Mouse (Mus musculus): ENCODE data around the gene Pkd1l2. TPM values are rescaled to one million over a fixed set of nuclear protein-coding genes. Genes with fewer than 3 reads are reported as not detected.

Gene Pkd1l2
- total RNA-seq, 2 experiments from 2014 or later, result 0.06 to 0.13 TPM

GRCm38 (mm10) chr8:117049444-117049843 is 32.8 kb downstream of the Pkd1l2 start:
- intact Hi-C loops (cut with DNase I), result no loop called here

GRCm38 (mm10) chr8:117043584-117043983 is 38.7 kb downstream of the Pkd1l2 start:
- intact Hi-C loops (cut with DNase I), result no loop called here
- Histone ChIP-seq H3K27ac (no peak overlapping the region), H3K4me3 (no peak overlapping the region)
- DNase-seq, result no peak
- TF ChIP-seq CTCF (IDR thresholded peaks at IDR 0.05), result no peak

More at GRCm38 (mm10) chr8:117049444-117049843, 32.8 kb downstream of the Pkd1l2 start:
- TF ChIP-seq CTCF (IDR thresholded peaks at IDR 0.05), result no peak
- Histone ChIP-seq H3K4me3 (no peak overlapping the region), H3K27ac (no peak overlapping the region)
- DNase-seq, result no peak

GRCm38 (mm10) chr8:117039843-117040242 is 42.4 kb downstream of the Pkd1l2 start:
- no peak for DNase-seq
- Histone ChIP-seq H3K4me3 (no peak overlapping the region), H3K27ac (no peak overlapping the region)
- intact Hi-C loops (cut with DNase I), result no loop called here
- no peak for TF ChIP-seq CTCF (IDR thresholded peaks at IDR 0.05)

GRCm38 (mm10) chr8:117037374-117037935 is 44.8 kb downstream of the Pkd1l2 start:
- H3K27ac ChIP-seq, result no peak overlapping the region
- no peak for DNase-seq
- no peak for TF ChIP-seq CTCF (IDR thresholded peaks at IDR 0.05)
- intact Hi-C loops (cut with DNase I), result no loop called here
- H3K4me3 ChIP-seq, result no peak overlapping the region

GRCm38 (mm10) chr8:117033393-117033792 is 48.9 kb downstream of the Pkd1l2 start:
- Histone ChIP-seq H3K27ac (no peak overlapping the region), H3K4me3 (no peak overlapping the region)
- TF ChIP-seq CTCF (IDR thresholded peaks at IDR 0.05), result no peak
- intact Hi-C loops (cut with DNase I), result no loop called here
- DNase-seq, result no peak

GRCm38 (mm10) chr8:117032609-117033008 is 49.6 kb downstream of the Pkd1l2 start:
- DNase-seq, result no peak
- intact Hi-C loops (cut with DNase I), result no loop called here
- no peak for TF ChIP-seq CTCF (IDR thresholded peaks at IDR 0.05)
- Histone ChIP-seq H3K27ac (no peak overlapping the region), H3K4me3 (no peak overlapping the region)

- TF ChIP-seq CTCF (IDR thresholded peaks at IDR 0.05), result no peak
- intact Hi-C loops (cut with DNase I), result no loop called here
- H3K4me3 ChIP-seq, result no peak overlapping the region
- DNase-seq, result no peak
- no peak overlapping the region for H3K27ac ChIP-seq
These were observed 50.8 kb downstream of the Pkd1l2 start for GRCm38 (mm10) chr8:117031476-117031875.

- no peak for DNase-seq
- H3K27ac ChIP-seq, result no peak overlapping the region
- no peak for TF ChIP-seq CTCF (IDR thresholded peaks at IDR 0.05)
- intact Hi-C loops (cut with DNase I), result no loop called here
- H3K4me3 ChIP-seq, result no peak overlapping the region
These were observed 53.6 kb downstream of the Pkd1l2 start for GRCm38 (mm10) chr8:117028686-117029085.

- no peak for DNase-seq
- no peak for TF ChIP-seq CTCF (IDR thresholded peaks at IDR 0.05)
- no peak overlapping the region for H3K27ac ChIP-seq
- H3K4me3 ChIP-seq, result no peak overlapping the region
- intact Hi-C loops (cut with DNase I), result no loop called here
These were observed 54.6 kb downstream of the Pkd1l2 start for GRCm38 (mm10) chr8:117027601-117028000.

- intact Hi-C loops (cut with DNase I), result no loop called here
- H3K27ac ChIP-seq, result no peak overlapping the region
- no peak overlapping the region for H3K4me3 ChIP-seq
- no peak for DNase-seq
- no peak for TF ChIP-seq CTCF (IDR thresholded peaks at IDR 0.05)
These were observed 59.8 kb downstream of the Pkd1l2 start for GRCm38 (mm10) chr8:117022297-117022993.

GRCm38 (mm10) chr8:117019323-117020275 is 62.6 kb downstream of the Pkd1l2 start:
- Histone ChIP-seq H3K27ac (no peak overlapping the region), H3K4me3 (no peak overlapping the region)
- DNase-seq, result no peak
- no peak for TF ChIP-seq CTCF (IDR thresholded peaks at IDR 0.05)
- intact Hi-C loops (cut with DNase I), result no loop called here

- TF ChIP-seq CTCF (IDR thresholded peaks at IDR 0.05), result no peak
- no peak overlapping the region for H3K4me3 ChIP-seq
- no peak for DNase-seq
- no peak overlapping the region for H3K27ac ChIP-seq
- intact Hi-C loops (cut with DNase I), result no loop called here
These were observed 64.4 kb downstream of the Pkd1l2 start for GRCm38 (mm10) chr8:117017896-117018295.

- no peak for DNase-seq
- H3K4me3 ChIP-seq, result no peak overlapping the region
- H3K27ac ChIP-seq, result no peak overlapping the region
- TF ChIP-seq CTCF (IDR thresholded peaks at IDR 0.05), result no peak
- intact Hi-C loops (cut with DNase I), result no loop called here
These were observed 65.2 kb downstream of the Pkd1l2 start for GRCm38 (mm10) chr8:117017006-117017405.
